Mouse (Mus musculus): Measurements from ENCODE around the gene Myoc.
A peak's percentile ranks its signal among the peaks of the same experiment; 100 is the strongest.
"Not testable (repeated sequence)": the region's sequence is repeated elsewhere in the genome, so short reads cannot be mapped to it uniquely, and the experiment has no call there.

Gene Myoc

GRCm38 (mm10) chr1:162639051-162639750, at the start of gene Myoc:
TSS of gene Myoc (plus strand) at chr1:162639155.
- no peak for DNase-seq (ENCODE audit: low spot score in 2 of 2)

GRCm38 (mm10) chr1:162589443-162589842, 49.5 kb upstream of the Myoc start:
- DNase-seq (ENCODE audit: low spot score in 2 of 2): no peak

- DNase-seq (ENCODE audit: low spot score in 2 of 2): no peak
Measured at GRCm38 (mm10) chr1:162590415-162590997, 48.4 kb upstream of the Myoc start.

- no peak for DNase-seq (ENCODE audit: low spot score in 2 of 2)
Measured at GRCm38 (mm10) chr1:162597379-162598102, 41.4 kb upstream of the Myoc start.

- no peak for DNase-seq (ENCODE audit: low spot score in 2 of 2)
Measured at GRCm38 (mm10) chr1:162599617-162600016, 39.3 kb upstream of the Myoc start.

- no peak for DNase-seq (ENCODE audit: low spot score in 2 of 2)
Measured at GRCm38 (mm10) chr1:162601288-162601687, 37.7 kb upstream of the Myoc start.

GRCm38 (mm10) chr1:162608127-162608526, 30.8 kb upstream of the Myoc start:
- no peak for DNase-seq (ENCODE audit: low spot score in 2 of 2)

GRCm38 (mm10) chr1:162609633-162610250, 29.2 kb upstream of the Myoc start:
- no peak for DNase-seq (ENCODE audit: low spot score in 2 of 2)

GRCm38 (mm10) chr1:162611191-162611590, 27.8 kb upstream of the Myoc start:
- DNase-seq (ENCODE audit: low spot score in 2 of 2): no peak

- no peak for DNase-seq (ENCODE audit: low spot score in 2 of 2)
Measured at GRCm38 (mm10) chr1:162615511-162615910, 23.4 kb upstream of the Myoc start.

- DNase-seq (ENCODE audit: low spot score in 2 of 2): no peak
Measured at GRCm38 (mm10) chr1:162620487-162620886, 18.5 kb upstream of the Myoc start.

GRCm38 (mm10) chr1:162623895-162624294, 15.1 kb upstream of the Myoc start:
- no peak for DNase-seq (ENCODE audit: low spot score in 2 of 2)

GRCm38 (mm10) chr1:162625229-162625628, 13.7 kb upstream of the Myoc start:
- no peak for DNase-seq (ENCODE audit: low spot score in 2 of 2)

- not testable (repeated sequence) for DNase-seq (ENCODE audit: low spot score in 2 of 2)
Measured at GRCm38 (mm10) chr1:162627821-162628220, 11.1 kb upstream of the Myoc start.

GRCm38 (mm10) chr1:162628326-162628725, 10.6 kb upstream of the Myoc start:
- DNase-seq (ENCODE audit: low spot score in 2 of 2): not testable (repeated sequence)

GRCm38 (mm10) chr1:162635291-162635931, 3.5 kb upstream of the Myoc start:
- DNase-seq (ENCODE audit: low spot score in 2 of 2): not testable (repeated sequence)

GRCm38 (mm10) chr1:162636516-162636915, 2.4 kb upstream of the Myoc start:
- DNase-seq (ENCODE audit: low spot score in 2 of 2): no peak

- DNase-seq (ENCODE audit: low spot score in 2 of 2): no peak
Measured at GRCm38 (mm10) chr1:162638535-162638934, 420 bp upstream of the Myoc start.

- DNase-seq (ENCODE audit: low spot score in 2 of 2): no peak
Measured at GRCm38 (mm10) chr1:162639861-162640260, 906 bp downstream of the Myoc start.

- DNase-seq (ENCODE audit: low spot score in 2 of 2): no peak
Measured at GRCm38 (mm10) chr1:162642591-162642990, 3.6 kb downstream of the Myoc start.

GRCm38 (mm10) chr1:162643752-162644151, 4.8 kb downstream of the Myoc start:
- peak; percentile 6 to 18 for DNase-seq (ENCODE audit: low spot score in 2 of 2)
